Mouse (Mus musculus) brain, embryonic 14.5 days (tissue): ENCODE measurements around the gene Riok1.

Source experiments
- CTCF ChIP-seq: fragments of 200-500 bp; IDR thresholded peaks from 2 replicates; pipeline ENCODE4 v1.5.1; 2012; ENCODE audit warnings: inconsistent platforms, mild to moderate bottlenecking, moderate library complexity, borderline replicate concordance; ENCODE audit not compliant: insufficient read depth, insufficient read length; ENCODE audit errors: extremely low read depth
- POLR2A ChIP-seq: fragments of 200-500 bp; IDR thresholded peaks from 2 replicates; pipeline ENCODE4 v1.6.1; 2012; ENCODE audit warnings: mild to moderate bottlenecking, inconsistent platforms, borderline replicate concordance; ENCODE audit not compliant: poor library complexity, insufficient read depth, insufficient read length, severe bottlenecking; ENCODE audit errors: extremely low read depth

DNA sequence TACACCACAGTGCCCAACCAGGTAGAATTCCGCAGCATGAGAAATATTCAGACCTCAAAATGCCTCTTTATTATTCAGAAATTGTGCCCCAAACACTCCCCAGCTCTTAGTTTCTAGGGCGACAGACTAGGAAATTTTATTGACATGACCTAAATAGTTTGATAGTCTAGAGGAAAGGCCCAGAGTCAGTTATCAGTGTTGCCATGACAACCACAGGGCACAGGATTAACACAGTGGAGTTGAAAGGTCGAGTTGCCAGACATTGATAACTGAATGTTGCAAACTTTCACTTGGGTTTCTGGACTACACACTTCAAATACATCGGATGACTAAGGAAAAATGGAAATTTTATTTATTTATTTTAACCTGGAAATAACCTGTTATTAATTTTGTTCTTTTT, 53.1 kb downstream of the Riok1 start:
- TF ChIP-seq CTCF = no peak
- TF ChIP-seq POLR2A = no peak
